Mouse (Mus musculus): ENCODE results near the gene Slc38a7.
"Not testable (repeated sequence)": the region's sequence is repeated elsewhere in the genome, so short reads cannot be mapped to it uniquely, and the experiment has no call there.

The Slc38a7 gene

DNA sequence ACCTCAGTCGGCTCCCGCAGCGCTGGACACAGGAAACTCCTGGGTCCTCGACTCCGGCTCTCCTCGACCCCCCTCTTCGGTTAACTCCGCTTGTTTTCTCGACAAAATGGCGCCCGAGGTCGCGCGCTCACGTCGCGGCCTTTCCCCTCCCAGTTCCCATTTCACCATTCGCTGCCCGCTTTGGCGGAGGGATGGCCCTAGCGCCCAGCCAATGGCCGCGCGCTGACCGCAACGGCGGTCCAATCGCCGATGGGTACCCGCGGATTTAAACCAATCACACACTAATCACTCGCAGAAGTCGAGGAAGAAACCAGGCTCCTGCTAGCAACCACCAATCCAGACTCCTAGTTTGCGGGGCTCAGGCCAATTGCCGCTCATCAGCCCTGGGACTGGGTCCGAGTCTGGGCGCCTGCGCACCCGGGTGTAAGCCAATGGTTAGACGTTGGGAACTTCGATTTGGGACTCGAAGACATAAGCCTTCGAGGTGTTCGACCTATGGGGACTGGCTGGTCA, 46.0 kb downstream of the Slc38a7 start, which contains the start of gene Cnot1:
Cnot1 (minus strand) TSS at position 134 of the 513 bp plus-strand sequence.
- peak; percentile 98 for DNase-seq (ENCODE audit: low spot score)

DNA sequence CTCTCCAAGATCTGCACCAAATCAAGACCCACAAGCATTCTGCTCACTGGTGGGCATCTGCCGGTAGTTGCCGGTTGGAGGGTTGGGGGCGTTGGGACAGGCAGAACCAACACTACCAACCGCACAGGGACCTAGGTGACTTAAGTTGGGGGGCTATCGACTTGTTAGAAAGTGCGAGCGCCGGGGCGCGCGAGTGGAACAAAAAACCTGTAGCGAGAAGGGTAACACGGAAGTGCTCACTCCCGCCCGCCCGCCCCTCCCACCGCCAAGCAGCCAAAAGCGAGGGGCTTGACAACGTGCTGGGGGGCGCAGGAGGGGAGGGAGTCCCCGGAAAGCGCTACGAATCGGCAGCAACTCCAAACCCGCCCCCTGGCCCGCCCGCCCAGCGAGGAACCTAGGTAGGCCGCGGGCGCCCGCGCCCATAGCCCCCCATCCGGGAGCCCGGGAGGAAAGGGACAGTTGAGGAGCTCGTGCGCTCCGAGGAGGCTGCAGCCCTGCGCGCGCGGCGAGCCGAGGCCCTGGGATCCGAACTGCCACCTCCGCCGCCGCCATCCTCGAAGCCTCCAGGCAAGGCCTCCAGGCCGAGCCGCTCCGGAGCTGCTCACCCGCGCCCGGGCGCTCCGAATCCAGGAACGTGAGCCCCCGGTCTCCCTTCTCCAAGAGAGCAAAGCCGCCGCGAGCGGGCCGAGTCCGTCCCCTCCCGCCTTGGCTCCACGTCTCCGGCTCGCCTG, 46.7 kb downstream of the Slc38a7 start:
- DNase-seq (ENCODE audit: low spot score), result peak; percentile 14

DNA sequence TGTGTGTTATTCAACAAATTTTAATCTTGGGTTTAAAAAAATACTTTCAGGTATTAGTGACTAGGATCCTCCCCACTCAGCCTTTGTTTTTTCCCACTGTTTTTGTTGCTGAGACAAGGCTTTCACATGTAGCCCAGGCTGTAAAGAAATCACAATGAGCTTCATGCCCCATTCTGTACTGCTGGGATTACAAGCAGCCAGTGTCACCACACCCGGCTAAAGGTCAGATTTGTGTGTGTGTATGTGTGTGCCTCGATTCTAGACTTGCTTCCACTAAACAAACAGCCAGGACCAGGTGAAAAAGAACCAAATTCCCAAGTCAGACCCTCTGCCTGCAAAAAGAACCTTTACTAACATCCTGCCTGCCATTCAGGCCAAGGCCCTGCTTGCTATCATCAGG, 47.9 kb downstream of the Slc38a7 start:
- no peak for DNase-seq (ENCODE audit: low spot score)

DNA sequence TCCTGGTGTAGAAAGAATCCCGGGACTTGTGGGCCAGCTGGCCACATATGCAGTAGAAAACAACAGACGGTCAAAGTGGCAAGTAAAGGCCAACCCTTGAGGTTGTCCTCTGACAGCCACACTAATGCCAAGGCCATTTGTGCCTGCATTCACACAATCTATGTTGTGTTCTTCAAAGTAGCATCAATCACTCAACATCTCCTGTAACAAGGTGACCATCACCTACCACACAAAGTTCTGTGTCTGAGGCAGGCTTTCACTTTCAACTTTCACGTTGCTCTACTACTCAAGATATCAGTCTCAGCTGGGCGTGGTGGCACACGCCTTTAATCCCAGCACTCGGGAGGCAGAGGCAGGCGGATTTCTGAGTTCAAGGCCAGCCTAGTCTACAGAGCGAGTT, 51.1 kb downstream of the Slc38a7 start:
- no peak for DNase-seq (ENCODE audit: low spot score)

DNA sequence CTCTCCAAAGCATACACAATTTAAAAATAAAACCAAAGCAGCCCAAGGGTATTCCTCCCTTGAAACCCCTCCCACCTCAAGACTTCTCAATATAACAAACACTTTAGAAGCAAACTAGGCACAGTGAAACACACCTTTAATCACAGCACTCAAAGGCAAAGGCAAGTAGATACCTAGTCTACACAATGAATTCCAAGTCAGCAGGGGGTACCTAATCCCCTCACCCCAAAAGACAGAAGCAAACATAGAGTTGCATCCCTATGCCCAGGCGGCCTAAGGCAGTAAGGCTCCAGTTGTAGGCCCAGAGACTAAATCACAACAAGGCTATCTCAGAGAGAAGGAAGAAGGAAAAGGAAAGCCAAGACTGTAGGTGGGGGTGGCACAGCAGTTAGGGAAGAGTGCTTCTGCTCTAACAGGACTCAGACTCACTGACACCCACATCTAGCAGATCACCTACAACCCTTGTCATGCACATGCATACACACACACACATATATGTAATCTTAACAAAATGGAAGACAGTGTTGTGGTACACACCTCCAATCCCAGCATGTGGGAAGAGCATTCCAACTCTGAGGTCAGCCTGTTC, 51.8 kb downstream of the Slc38a7 start:
- no peak for DNase-seq (ENCODE audit: low spot score)

DNA sequence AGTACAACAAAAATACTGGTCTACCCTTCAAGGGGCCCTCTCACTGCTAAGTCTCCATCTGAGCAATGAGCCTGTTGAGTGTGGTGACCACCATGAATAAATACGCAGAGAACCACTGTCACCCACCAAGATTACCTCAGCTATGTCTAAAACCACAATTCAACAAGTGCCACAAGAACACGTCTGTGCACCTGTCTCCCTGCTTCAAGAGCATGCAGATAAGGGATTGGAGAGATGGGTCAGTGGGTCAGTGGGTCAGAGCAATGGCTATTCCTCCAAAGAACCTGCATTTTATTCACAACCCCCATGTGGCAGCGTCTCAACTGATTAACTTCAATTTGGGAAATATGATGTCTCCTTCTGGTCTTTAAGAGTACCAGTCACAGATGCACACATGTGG, 53.0 kb downstream of the Slc38a7 start:
- DNase-seq (ENCODE audit: low spot score), result no peak

DNA sequence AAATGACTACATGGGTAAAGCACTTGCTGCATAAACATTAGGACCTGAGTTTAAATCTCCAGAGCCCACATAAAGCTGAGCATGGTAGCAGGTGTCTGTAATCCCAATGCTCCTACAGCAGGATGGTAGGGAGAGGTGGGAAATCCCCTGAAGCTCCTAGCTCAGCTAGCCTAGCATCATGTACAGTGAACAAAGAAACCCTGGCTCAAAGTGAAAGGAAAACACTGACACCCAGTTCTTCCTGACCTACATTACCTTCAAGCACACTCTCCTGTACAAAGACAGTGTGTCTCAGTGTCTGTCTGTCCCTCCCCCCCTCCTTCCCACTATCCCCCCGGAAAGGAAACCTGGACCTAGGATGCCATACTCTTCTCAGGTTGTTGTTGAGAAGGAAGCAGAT, 53.4 kb downstream of the Slc38a7 start:
- DNase-seq (ENCODE audit: low spot score), result no peak

DNA sequence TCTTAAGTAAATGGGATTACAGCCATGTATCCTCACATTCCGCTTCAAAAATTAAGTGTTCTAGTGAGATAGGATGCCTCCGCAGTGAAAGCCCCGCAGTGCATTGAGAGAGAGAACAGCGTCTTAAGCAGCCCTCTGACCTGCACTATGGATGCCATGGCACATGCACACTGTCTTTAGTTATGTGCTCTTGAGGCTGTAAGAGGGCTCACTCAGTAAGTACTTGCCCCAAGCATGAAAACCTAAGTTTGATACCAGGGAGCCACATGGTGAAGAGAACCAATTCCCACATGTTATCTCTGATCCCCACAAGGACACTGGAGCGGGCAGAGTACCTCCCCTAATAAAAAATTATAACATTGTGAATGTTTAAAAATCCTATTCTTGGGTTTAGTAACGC, 54.2 kb downstream of the Slc38a7 start:
- no peak for DNase-seq (ENCODE audit: low spot score)

DNA sequence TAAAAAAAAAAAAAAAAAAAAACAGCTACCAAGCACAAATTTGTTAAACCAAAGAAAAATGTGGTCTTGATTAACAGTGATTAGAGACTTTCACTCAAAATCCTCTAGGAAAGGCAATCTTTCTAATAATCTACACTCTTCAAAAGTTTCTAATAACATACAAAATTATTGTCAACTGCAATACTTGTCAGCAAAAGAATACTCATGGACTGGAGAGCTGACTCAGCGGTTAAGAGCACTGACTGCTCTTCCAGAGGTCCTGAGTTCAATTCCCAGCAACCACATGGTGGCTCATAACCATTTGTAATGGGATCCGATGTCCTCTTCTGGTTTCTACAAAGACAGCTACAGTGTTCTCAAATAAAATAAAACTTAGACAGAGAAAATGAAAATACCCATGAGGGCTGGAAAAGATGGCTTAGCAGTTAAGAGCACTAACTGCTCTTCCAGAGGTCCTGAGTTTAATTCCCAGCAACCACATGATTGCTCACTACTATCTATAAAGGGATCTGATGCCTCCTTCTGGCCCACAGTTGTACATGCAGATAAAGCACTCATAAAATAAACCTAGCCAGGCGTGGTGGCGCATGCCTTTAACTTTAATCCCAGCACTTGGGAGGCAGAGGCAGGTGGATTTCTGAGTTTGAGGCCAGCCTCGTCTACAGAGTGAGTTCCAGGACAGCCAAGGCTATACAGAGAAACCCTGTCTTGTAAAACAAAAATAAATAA, 57.8 kb downstream of the Slc38a7 start:
- DNase-seq (ENCODE audit: low spot score), result not testable (repeated sequence)
